Mouse (Mus musculus) liver, embryonic 12.5 days (tissue): ENCODE data around the gene Mapk8ip3. TPM values are rescaled to one million over a fixed set of nuclear protein-coding genes. Genes with fewer than 3 reads are reported as not detected.

Experiments
- ATAC-seq: fragments of 200-750 bp; cut with Nextera tagmentation; 2 replicates; pipeline ENCODE4 v1.8.0; 2017; ENCODE audit warnings: moderate number of reproducible peaks, mild to moderate bottlenecking, moderate library complexity
- H3K27ac ChIP-seq: fragments of 300-500 bp; sonication (generic); 2 replicates; pipeline ENCODE4 v1.5.1; 2016; ENCODE audit warnings: mild to moderate bottlenecking
- H3K27me3 ChIP-seq: fragments of 300-500 bp; sonication (generic); replicated peaks from 2 replicates; pipeline ENCODE4 v1.6.1; 2016; ENCODE audit warnings: mild to moderate bottlenecking, moderate library complexity
- H3K36me3 ChIP-seq: fragments of 300-500 bp; sonication (generic); 2 replicates; pipeline ENCODE4 v1.6.1; 2016; ENCODE audit warnings: mild to moderate bottlenecking, moderate library complexity
- H3K4me1 ChIP-seq: fragments of 300-500 bp; sonication (generic); 2 replicates; pipeline ENCODE4 v1.6.1; 2016
- H3K4me2 ChIP-seq: fragments of 300-500 bp; sonication (generic); 2 replicates; pipeline ENCODE4 v1.6.1; 2016; ENCODE audit warnings: mild to moderate bottlenecking, moderate library complexity
- H3K4me3 ChIP-seq: fragments of 300-500 bp; sonication (generic); 2 replicates; pipeline ENCODE4 v1.5.1; 2016; ENCODE audit warnings: mild to moderate bottlenecking, moderate library complexity
- H3K9ac ChIP-seq: fragments of 300-500 bp; sonication (generic); 2 replicates; pipeline ENCODE4 v1.6.1; 2016; ENCODE audit warnings: mild to moderate bottlenecking, moderate library complexity
- H3K9me3 ChIP-seq: fragments of 300-500 bp; sonication (generic); replicated peaks from 2 replicates; pipeline ENCODE4 v1.6.1; 2016; ENCODE audit warnings: mild to moderate bottlenecking, moderate library complexity
- WGBS: fragments of 180-500 bp; shearing (Covaris S2); methylation state at CpG from one replicate; pipeline ENCODE4 v1.1.7; 2016; ENCODE audit not compliant: insufficient replicate concordance; 5-methylcytosine and 5-hydroxymethylcytosine counted together
- polyA plus RNA-seq: library from polyadenylated mRNA; unstranded; fragments of >200 nt; fragmentation: Nextera tagmentation; extraction: Ambion mirVana; gene quantifications from 2 replicates; pipeline ENCODE4 v1.2.1, GENCODE M21; 2016

The Mapk8ip3 gene
- polyA plus RNA-seq, 1 experiment from 2014 or later = 15.6 TPM

- H3K4me3 ChIP-seq = no peak overlapping the region
- H3K4me1 ChIP-seq = peaks cover 12% of the 10 kb centered on the region; the same call in 1 of the 2 replicates
- ATAC-seq = peak; percentile 50
- peak overlapping the region; percentile 27 for H3K4me2 ChIP-seq
- peak overlapping the region; percentile 69 for H3K27ac ChIP-seq
- H3K9me3 ChIP-seq = no peaks in the 10 kb centered on the region
- H3K36me3 ChIP-seq = peaks cover 22% of the 10 kb centered on the region
- WGBS = 58% methylated on average over 10 of the region's 10 CpGs
- H3K9ac ChIP-seq = peak overlapping the region; percentile 15
- no peaks in the 10 kb centered on the region; the same call in 1 of the 2 replicates for H3K27me3 ChIP-seq
Observed at GRCm38 (mm10) chr17:24877336-24878116, 59.3 kb downstream of the Mapk8ip3 start.

- no peak overlapping the region for H3K4me2 ChIP-seq
- peaks cover 4% of the 10 kb centered on the region; the same call in 1 of the 2 replicates for H3K27me3 ChIP-seq
- no peaks in the 10 kb centered on the region for H3K36me3 ChIP-seq
- no peak overlapping the region for H3K4me3 ChIP-seq
- H3K9ac ChIP-seq = no peak overlapping the region
- peaks cover 12% of the 10 kb centered on the region; the same call in 1 of the 2 replicates for H3K4me1 ChIP-seq
- ATAC-seq = 0 out of 2 replicates have a peak, but pooled peaks have one; percentile 18
- H3K27ac ChIP-seq = no peak overlapping the region
- H3K9me3 ChIP-seq = no peaks in the 10 kb centered on the region
- 68% methylated on average over 8 of the region's 8 CpGs for WGBS
Observed at GRCm38 (mm10) chr17:24874989-24875388, 61.8 kb downstream of the Mapk8ip3 start.

- 35% methylated on average over 1 of the region's 1 CpGs for WGBS
Observed at GRCm38 (mm10) chr17:24874405-24874745, 62.4 kb downstream of the Mapk8ip3 start.

GRCm38 (mm10) chr17:24873695-24874404 lies 62.9 kb downstream of the Mapk8ip3 start:
- H3K9me3 ChIP-seq = no peaks in the 10 kb centered on the region
- no peak overlapping the region for H3K4me3 ChIP-seq
- no peaks in the 10 kb centered on the region for H3K36me3 ChIP-seq
- no peak for ATAC-seq
- no peak overlapping the region for H3K27ac ChIP-seq
- H3K27me3 ChIP-seq = peaks cover 4% of the 10 kb centered on the region; the same call in 1 of the 2 replicates
- 37% methylated on average over 4 of the region's 4 CpGs for WGBS
- H3K4me1 ChIP-seq = peaks cover 12% of the 10 kb centered on the region; the same call in 1 of the 2 replicates
- no peak overlapping the region for H3K4me2 ChIP-seq
- no peak overlapping the region for H3K9ac ChIP-seq

More at GRCm38 (mm10) chr17:24874405-24874745, 62.4 kb downstream of the Mapk8ip3 start:
- peaks cover 12% of the 10 kb centered on the region; the same call in 1 of the 2 replicates for H3K4me1 ChIP-seq
- no peaks in the 10 kb centered on the region for H3K9me3 ChIP-seq
- peaks cover 4% of the 10 kb centered on the region; the same call in 1 of the 2 replicates for H3K27me3 ChIP-seq
- no peak overlapping the region for H3K27ac ChIP-seq
- H3K4me2 ChIP-seq = no peak overlapping the region
- no peak overlapping the region for H3K9ac ChIP-seq
- no peak for ATAC-seq
- H3K36me3 ChIP-seq = no peaks in the 10 kb centered on the region
- H3K4me3 ChIP-seq = no peak overlapping the region

- Histone ChIP-seq H3K27ac (no peak overlapping the region), H3K27me3 (0 out of 2 replicates have a peak, but pooled peaks cover 4% of the 10 kb centered on the region), H3K9me3 (no peaks in the 10 kb centered on the region), H3K4me1 (no peaks in the 10 kb centered on the region), H3K4me2 (no peak overlapping the region), H3K36me3 (peaks cover 34% of the 10 kb centered on the region), H3K9ac (no peak overlapping the region), H3K4me3 (no peak overlapping the region)
- WGBS = 86% methylated on average over 10 of the region's 10 CpGs
- no peak for ATAC-seq
Observed at GRCm38 (mm10) chr17:24867914-24868313, 68.9 kb downstream of the Mapk8ip3 start.

GRCm38 (mm10) chr17:24865776-24866175 lies 71.0 kb downstream of the Mapk8ip3 start, which contains the start of gene Igfals:
Igfals (plus strand) TSS chr17:24865997.
- Histone ChIP-seq H3K36me3 (peaks cover 55% of the 10 kb centered on the region), H3K9ac (no peak within 1 kb of the TSS), H3K9me3 (no peaks in the 10 kb centered on the region), H3K4me3 (no peak within 1 kb of the TSS), H3K27me3 (no peaks in the 10 kb centered on the region), H3K4me1 (no peaks in the 10 kb centered on the region), H3K4me2 (no peak within 1 kb of the TSS), H3K27ac (no peak within 1 kb of the TSS)
- no peak for ATAC-seq
- 77% methylated on average over 8 of the region's 8 CpGs for WGBS

- no peak for ATAC-seq
- no peaks in the 10 kb centered on the region for H3K27me3 ChIP-seq
- H3K36me3 ChIP-seq = peaks cover 83% of the 10 kb centered on the region
- no peaks in the 10 kb centered on the region for H3K9me3 ChIP-seq
- whole genome bisulfite sequencing = 79% methylated on average over 3 of the region's 3 CpGs
- H3K27ac ChIP-seq = no peak overlapping the region
- no peak overlapping the region for H3K9ac ChIP-seq
- H3K4me3 ChIP-seq = no peak overlapping the region
- H3K4me2 ChIP-seq = no peak overlapping the region
- peaks cover 35% of the 10 kb centered on the region for H3K4me1 ChIP-seq
Observed at GRCm38 (mm10) chr17:24861785-24862184, 75.0 kb downstream of the Mapk8ip3 start.

- H3K27me3 ChIP-seq = no peaks in the 10 kb centered on the region
- 91% methylated on average over 8 of the region's 8 CpGs for WGBS
- no peaks in the 10 kb centered on the region for H3K9me3 ChIP-seq
- peaks cover 40% of the 10 kb centered on the region for H3K4me1 ChIP-seq
- H3K27ac ChIP-seq = peak overlapping the region; percentile 80
- H3K4me3 ChIP-seq = no peak overlapping the region
- ATAC-seq = peak; percentile 73
- peak overlapping the region; percentile 25 for H3K9ac ChIP-seq
- peak overlapping the region; percentile 23; the same call in 1 of the 2 replicates for H3K4me2 ChIP-seq
- peaks cover 89% of the 10 kb centered on the region for H3K36me3 ChIP-seq
Observed at GRCm38 (mm10) chr17:24860076-24860475, 76.7 kb downstream of the Mapk8ip3 start.

- peaks cover 89% of the 10 kb centered on the region for H3K36me3 ChIP-seq
- 53% methylated on average over 6 of the region's 6 CpGs for WGBS
- no peak overlapping the region for H3K4me3 ChIP-seq
- no peaks in the 10 kb centered on the region for H3K27me3 ChIP-seq
- peak overlapping the region; percentile 13; the same call in 1 of the 2 replicates for H3K9ac ChIP-seq
- peak; percentile 92 for ATAC-seq
- H3K4me1 ChIP-seq = peaks cover 40% of the 10 kb centered on the region
- H3K4me2 ChIP-seq = peak overlapping the region; percentile 35
- peak overlapping the region; percentile 80 for H3K27ac ChIP-seq
- no peaks in the 10 kb centered on the region for H3K9me3 ChIP-seq
Observed at GRCm38 (mm10) chr17:24858967-24859366, 77.8 kb downstream of the Mapk8ip3 start.

- peaks cover 40% of the 10 kb centered on the region for H3K4me1 ChIP-seq
- H3K9ac ChIP-seq = no peak overlapping the region
- no peak for ATAC-seq
Observed at GRCm38 (mm10) chr17:24857831-24858470, 78.8 kb downstream of the Mapk8ip3 start.

GRCm38 (mm10) chr17:24856589-24856988 lies 80.2 kb downstream of the Mapk8ip3 start:
- ATAC-seq = no peak
- Histone ChIP-seq H3K4me1 (peaks cover 46% of the 10 kb centered on the region), H3K4me2 (no peak overlapping the region), H3K27ac (no peak overlapping the region; the same call in 1 of the 2 replicates), H3K9ac (no peak overlapping the region), H3K9me3 (no peaks in the 10 kb centered on the region), H3K36me3 (peaks cover 84% of the 10 kb centered on the region), H3K27me3 (0 out of 2 replicates have a peak, but pooled peaks cover 3% of the 10 kb centered on the region), H3K4me3 (no peak overlapping the region)
- 90% methylated on average over 13 of the region's 13 CpGs for WGBS

More at GRCm38 (mm10) chr17:24857831-24858470, 78.8 kb downstream of the Mapk8ip3 start:
- no peaks in the 10 kb centered on the region for H3K9me3 ChIP-seq
- H3K36me3 ChIP-seq = peaks cover 91% of the 10 kb centered on the region
- WGBS = 73% methylated on average over 8 of the region's 8 CpGs
- H3K27ac ChIP-seq = peak overlapping the region; percentile 80
- H3K4me3 ChIP-seq = no peak overlapping the region
- peak overlapping the region; percentile 35 for H3K4me2 ChIP-seq
- no peaks in the 10 kb centered on the region for H3K27me3 ChIP-seq
